Mouse (Mus musculus) forebrain, embryonic 14.5 days (tissue): ENCODE data around the gene Slc16a11. TPM values are rescaled to one million over a fixed set of nuclear protein-coding genes. Genes with fewer than 3 reads are reported as not detected.

Experiments
- ATAC-seq: fragments of 200-750 bp; cut with Nextera tagmentation; 2 replicates; pipeline ENCODE4 v1.8.0; 2017; ENCODE audit warnings: mild to moderate bottlenecking, moderate library complexity
- DNase-seq: peaks from one replicate; pipeline ENCODE4 v3.0.0-alpha.2; 2015; ENCODE audit warnings: low spot score
- H3K27ac ChIP-seq: fragments of 300-500 bp; sonication (generic); 2 replicates; pipeline ENCODE4 v1.5.1; 2014; ENCODE audit warnings: low read depth, mild to moderate bottlenecking, control low read depth, low read length, moderate library complexity
- H3K27me3 ChIP-seq: fragments of 300-500 bp; sonication (generic); replicated peaks from 2 replicates; pipeline ENCODE4 v1.6.1; 2014; ENCODE audit warnings: low read length, control low read depth, mixed read lengths; ENCODE audit not compliant: control insufficient read depth, insufficient read depth
- H3K36me3 ChIP-seq: fragments of 300-500 bp; sonication (generic); 2 replicates; pipeline ENCODE4 v1.6.1; 2014; ENCODE audit warnings: low read length, control low read depth; ENCODE audit not compliant: control insufficient read depth, insufficient read depth
- H3K4me1 ChIP-seq: fragments of 300-500 bp; sonication (generic); 2 replicates; pipeline ENCODE4 v1.6.1; 2014; ENCODE audit warnings: antibody characterized with exemption, low read length, control low read depth; ENCODE audit not compliant: control insufficient read depth, insufficient read depth
- H3K4me2 ChIP-seq: fragments of 300-500 bp; sonication (generic); 2 replicates; pipeline ENCODE4 v1.6.1; 2014; ENCODE audit warnings: mild to moderate bottlenecking, control low read depth, low read length
- H3K4me3 ChIP-seq: fragments of 300-500 bp; sonication (generic); 2 replicates; pipeline ENCODE4 v1.5.1; 2014; ENCODE audit warnings: low read depth, low read length, control low read depth
- H3K9ac ChIP-seq: fragments of 300-500 bp; sonication (generic); 2 replicates; pipeline ENCODE4 v1.6.1; 2014; ENCODE audit warnings: mild to moderate bottlenecking, low read length, control low read depth, moderate library complexity
- H3K9me3 ChIP-seq: fragments of 300-500 bp; sonication (generic); replicated peaks from 2 replicates; pipeline ENCODE4 v1.6.1; 2016; ENCODE audit warnings: low read length, control low read depth, mixed read lengths; ENCODE audit not compliant: control insufficient read depth
- WGBS: fragments of 180-500 bp; shearing (Covaris S2); extraction: QIAGEN DNeasy Blood & Tissue Kit; methylation state at CpG from one replicate; pipeline ENCODE4 v1.1.7; 2014; 5-methylcytosine and 5-hydroxymethylcytosine counted together
- polyA plus RNA-seq: library from polyadenylated mRNA; unstranded; fragments of >200 nt; fragmentation: Nextera tagmentation; extraction: Ambion mirVana; gene quantifications from 2 replicates; pipeline ENCODE4 v1.2.1, GENCODE M21; 2014

The Slc16a11 gene
- polyA plus RNA-seq, 1 experiment from 2014 or later, result 0.98 TPM

DNA sequence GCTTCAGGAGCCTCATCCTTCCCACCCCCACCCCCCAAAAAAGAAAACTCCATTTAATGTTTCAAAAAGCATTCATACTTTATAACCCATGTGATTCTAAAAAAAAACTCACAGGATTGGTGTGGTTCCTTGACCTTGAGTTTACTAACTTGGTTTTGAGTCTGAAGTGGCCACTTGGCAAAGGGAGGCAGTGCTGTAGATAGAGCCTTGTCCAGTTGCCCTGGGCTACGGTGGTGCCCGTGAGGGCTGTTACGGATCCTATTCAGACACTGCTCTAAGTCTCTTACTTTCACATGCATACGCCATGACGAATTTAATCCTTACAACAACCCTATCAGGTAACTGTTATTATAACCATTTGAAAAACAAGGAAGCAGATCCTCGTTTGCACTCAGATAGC, 580 bp upstream of the Slc16a11 start:
- H3K4me1 ChIP-seq, result peaks cover 13% of the 10 kb centered on the region
- no peak overlapping the region for H3K9ac ChIP-seq
- H3K27me3 ChIP-seq, result peaks cover 39% of the 10 kb centered on the region
- no peak overlapping the region for H3K4me3 ChIP-seq
- WGBS, result 71% methylated on average over 6 of the region's 6 CpGs
- no peak overlapping the region for H3K27ac ChIP-seq
- H3K9me3 ChIP-seq, result no peaks in the 10 kb centered on the region
- no peak overlapping the region for H3K4me2 ChIP-seq
- H3K36me3 ChIP-seq, result peaks cover 11% of the 10 kb centered on the region
- DNase-seq (no peak), ATAC-seq (no peak)

DNA sequence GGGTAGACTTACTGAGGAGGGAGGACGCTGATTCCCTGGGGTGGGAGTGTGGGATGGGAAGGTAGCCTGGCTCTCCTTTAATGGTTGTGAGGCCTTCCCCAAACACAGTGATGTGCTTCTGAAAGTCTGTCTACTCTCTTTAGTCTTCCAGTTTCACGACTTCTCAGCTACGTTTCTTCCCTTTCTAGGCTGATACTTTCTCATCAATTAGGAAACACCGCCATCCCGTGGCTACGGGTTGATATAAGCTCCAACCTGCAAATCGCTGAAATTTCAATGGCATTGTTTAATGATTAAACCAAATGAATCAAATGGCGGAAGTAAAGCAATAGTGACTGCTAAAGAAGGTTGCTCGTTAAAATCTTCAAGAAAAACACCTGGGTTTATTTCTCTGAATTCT, 344 bp downstream of the Slc16a11 start:
- Histone ChIP-seq H3K4me2 (no peak overlapping the region), H3K4me3 (no peak overlapping the region), H3K9me3 (no peaks in the 10 kb centered on the region), H3K9ac (no peak overlapping the region), H3K4me1 (peaks cover 14% of the 10 kb centered on the region), H3K27ac (no peak overlapping the region), H3K27me3 (peaks cover 39% of the 10 kb centered on the region), H3K36me3 (peaks cover 18% of the 10 kb centered on the region)
- DNase-seq (peak; percentile 85), ATAC-seq (no peak)
- WGBS, result 7% methylated on average over 9 of the region's 9 CpGs

DNA sequence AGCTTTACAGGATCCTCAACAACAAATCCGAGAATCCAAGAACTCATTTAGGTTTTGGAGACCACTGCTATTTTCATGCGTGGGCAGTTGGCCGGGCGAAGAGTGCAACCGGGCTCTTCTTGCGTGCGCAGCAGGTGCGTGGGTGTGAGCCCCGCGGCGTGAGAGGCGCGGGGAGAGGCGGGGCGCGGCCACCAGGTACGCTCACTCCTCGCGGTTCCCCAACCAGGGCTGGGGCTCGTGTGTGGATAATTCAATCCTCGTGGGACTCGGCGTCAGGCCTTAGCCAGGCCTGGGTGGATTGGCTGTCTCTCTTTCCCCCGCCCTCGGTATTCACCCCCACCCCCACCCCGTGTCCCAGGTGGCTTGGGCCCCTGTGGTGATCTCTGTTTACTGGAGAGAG, 1.2 kb downstream of the Slc16a11 start:
- H3K36me3 ChIP-seq, result peaks cover 18% of the 10 kb centered on the region
- peaks cover 18% of the 10 kb centered on the region for H3K4me1 ChIP-seq
- peak overlapping the region; percentile 52 for H3K9ac ChIP-seq
- DNase-seq (no peak), ATAC-seq (peak; percentile 32; the same call in 1 of the 2 replicates)
- H3K27me3 ChIP-seq, result peaks cover 39% of the 10 kb centered on the region
- H3K9me3 ChIP-seq, result no peaks in the 10 kb centered on the region
- 6% methylated on average over 25 of the region's 26 CpGs for whole genome bisulfite sequencing
- H3K27ac ChIP-seq, result no peak overlapping the region
- peak overlapping the region; percentile 55 for H3K4me2 ChIP-seq
- peak overlapping the region; percentile 24 for H3K4me3 ChIP-seq

DNA sequence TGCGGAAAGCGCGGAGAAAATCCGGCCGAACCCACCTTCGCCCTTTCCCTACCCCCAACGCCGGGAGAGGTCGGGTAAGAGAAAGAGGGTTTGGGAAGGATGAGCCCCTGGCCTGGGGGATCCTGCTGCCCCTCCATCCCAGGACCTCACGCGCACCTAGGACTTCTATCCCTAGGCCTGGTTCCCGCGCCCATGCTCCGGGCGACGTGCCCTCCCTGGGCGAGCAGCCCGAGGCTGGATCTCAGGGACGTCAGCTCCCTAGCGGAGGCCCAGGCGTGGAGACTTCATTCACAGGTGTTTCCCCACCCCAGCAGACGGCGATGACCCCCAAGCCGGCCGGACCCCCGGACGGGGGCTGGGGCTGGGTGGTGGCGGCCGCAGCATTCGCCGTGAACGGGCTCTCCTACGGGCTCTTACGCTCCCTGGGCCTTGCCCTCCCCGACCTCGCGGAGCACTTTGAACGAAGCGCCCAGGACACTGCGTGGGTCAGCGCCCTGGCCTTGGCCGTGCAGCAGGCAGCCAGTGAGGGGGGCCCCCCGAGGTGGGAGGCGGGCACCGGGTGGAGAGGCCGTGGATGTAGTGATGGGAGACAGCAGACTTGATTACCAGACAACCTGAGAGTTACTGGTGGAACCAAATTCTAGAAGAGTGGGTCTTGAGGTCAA, 1.8 kb downstream of the Slc16a11 start:
- Histone ChIP-seq H3K9ac (peak overlapping the region; percentile 52), H3K27me3 (peaks cover 39% of the 10 kb centered on the region), H3K4me1 (peaks cover 24% of the 10 kb centered on the region), H3K36me3 (peaks cover 18% of the 10 kb centered on the region), H3K4me2 (peak overlapping the region; percentile 55), H3K27ac (no peak overlapping the region), H3K9me3 (no peaks in the 10 kb centered on the region), H3K4me3 (peak overlapping the region; percentile 24)
- 1% methylated on average over 46 of the region's 46 CpGs for WGBS
- DNase-seq (no peak), ATAC-seq (peak; percentile 43; the same call in 1 of the 2 replicates)

DNA sequence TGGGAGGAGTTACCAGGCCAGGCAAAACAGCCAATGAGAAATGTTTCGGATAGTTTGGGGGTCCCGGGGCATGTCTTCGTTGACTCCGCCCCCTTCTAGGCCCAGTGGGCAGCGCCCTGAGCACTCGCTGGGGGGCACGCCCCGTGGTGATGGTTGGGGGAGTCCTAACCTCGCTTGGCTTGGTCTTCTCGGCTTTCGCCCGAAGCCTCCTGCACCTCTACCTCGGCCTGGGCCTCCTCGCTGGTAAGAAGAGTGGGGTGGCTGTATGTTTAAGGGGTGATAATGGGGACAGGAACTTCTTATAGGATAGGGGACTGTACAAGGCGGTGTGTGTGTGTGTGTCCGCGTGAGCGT, 2.3 kb downstream of the Slc16a11 start:
- DNase-seq (no peak), ATAC-seq (no peak)
- WGBS, result 2% methylated on average over 18 of the region's 18 CpGs
- Histone ChIP-seq H3K4me1 (peaks cover 28% of the 10 kb centered on the region), H3K9ac (no peak overlapping the region), H3K36me3 (peaks cover 18% of the 10 kb centered on the region), H3K9me3 (no peaks in the 10 kb centered on the region), H3K27me3 (peaks cover 39% of the 10 kb centered on the region), H3K27ac (no peak overlapping the region), H3K4me3 (no peak overlapping the region), H3K4me2 (no peak overlapping the region; the same call in 1 of the 2 replicates)

DNA sequence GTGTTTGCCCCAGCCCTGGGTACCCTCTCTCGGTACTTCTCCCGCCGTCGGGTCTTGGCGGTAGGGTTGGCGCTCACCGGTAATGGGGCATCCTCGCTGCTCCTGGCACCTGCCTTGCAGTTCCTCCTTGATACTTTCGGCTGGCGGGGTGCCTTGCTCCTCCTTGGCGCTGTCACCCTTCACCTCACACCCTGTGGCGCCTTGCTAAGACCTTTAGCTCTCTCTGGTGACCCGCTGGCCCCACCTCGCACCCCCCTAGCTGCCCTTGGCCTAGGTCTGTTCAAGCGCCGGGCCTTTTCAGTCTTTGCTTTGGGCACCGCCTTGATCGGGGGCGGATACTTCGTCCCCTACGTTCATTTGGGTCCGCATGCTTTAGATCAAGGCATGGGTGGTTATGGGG, 2.7 kb downstream of the Slc16a11 start:
- Histone ChIP-seq H3K9ac (peak overlapping the region; percentile 17; the same call in 1 of the 2 replicates), H3K27me3 (peaks cover 39% of the 10 kb centered on the region), H3K4me2 (no peak overlapping the region), H3K36me3 (peaks cover 18% of the 10 kb centered on the region), H3K27ac (no peak overlapping the region), H3K4me3 (no peak overlapping the region), H3K4me1 (peaks cover 28% of the 10 kb centered on the region), H3K9me3 (no peaks in the 10 kb centered on the region)
- 11% methylated on average over 22 of the region's 22 CpGs for WGBS
- ATAC-seq (no peak), DNase-seq (no peak)

DNA sequence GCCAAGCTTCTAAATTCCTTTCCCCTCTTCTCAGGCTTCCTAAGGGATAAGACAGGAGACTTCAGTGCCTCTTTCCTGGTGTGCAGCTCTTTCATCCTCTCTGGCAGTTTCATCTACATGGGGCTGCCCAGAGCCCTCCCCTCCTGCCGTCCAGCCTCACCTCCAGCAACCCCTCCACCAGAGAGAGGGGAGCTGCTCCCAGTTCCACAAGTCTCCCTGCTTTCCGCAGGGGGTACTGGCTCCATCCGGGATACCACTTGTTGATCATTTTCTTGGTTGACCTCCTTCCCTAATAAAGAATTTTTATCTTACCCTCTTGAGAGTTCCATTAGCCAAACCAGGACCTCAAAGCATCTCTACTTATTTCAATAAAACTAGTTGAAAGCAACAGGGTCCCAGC, 3.6 kb downstream of the Slc16a11 start:
- no peak overlapping the region for H3K4me3 ChIP-seq
- H3K9me3 ChIP-seq, result no peaks in the 10 kb centered on the region
- peaks cover 18% of the 10 kb centered on the region for H3K36me3 ChIP-seq
- H3K27ac ChIP-seq, result no peak overlapping the region
- peaks cover 39% of the 10 kb centered on the region for H3K27me3 ChIP-seq
- H3K9ac ChIP-seq, result no peak overlapping the region
- peaks cover 28% of the 10 kb centered on the region for H3K4me1 ChIP-seq
- no peak overlapping the region for H3K4me2 ChIP-seq
- ATAC-seq (no peak), DNase-seq (no peak)
- WGBS, result 54% methylated on average over 3 of the region's 3 CpGs

DNA sequence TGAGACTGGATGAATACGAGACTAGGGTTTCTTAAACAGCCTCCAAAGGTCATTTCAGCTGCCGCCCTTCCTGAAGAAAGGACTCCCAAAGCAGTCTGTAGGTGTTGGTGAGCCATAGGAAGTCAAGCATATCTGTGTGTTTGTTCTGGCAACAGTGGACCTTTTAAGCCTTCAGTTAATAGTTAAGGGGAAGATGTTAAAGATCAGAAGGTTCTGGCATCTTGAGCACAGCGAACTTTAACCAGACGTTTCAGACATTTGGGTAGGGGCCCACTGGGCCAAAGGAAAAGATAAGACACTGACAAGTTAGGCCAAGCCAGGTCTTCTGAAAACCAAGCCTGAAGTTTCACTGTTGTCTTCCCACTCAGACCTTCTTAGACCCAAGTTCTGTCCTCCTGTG, 5.5 kb downstream of the Slc16a11 start:
- H3K4me3 ChIP-seq, result no peak overlapping the region
- H3K4me2 ChIP-seq, result no peak overlapping the region
- DNase-seq, result no peak
- H3K36me3 ChIP-seq, result peaks cover 18% of the 10 kb centered on the region
- peaks cover 34% of the 10 kb centered on the region for H3K27me3 ChIP-seq
- ATAC-seq, result no peak
- no peak overlapping the region for H3K9ac ChIP-seq
- 93% methylated on average over 4 of the region's 4 CpGs for WGBS
- no peaks in the 10 kb centered on the region for H3K9me3 ChIP-seq
- no peak overlapping the region for H3K27ac ChIP-seq
- H3K4me1 ChIP-seq, result peaks cover 33% of the 10 kb centered on the region

DNA sequence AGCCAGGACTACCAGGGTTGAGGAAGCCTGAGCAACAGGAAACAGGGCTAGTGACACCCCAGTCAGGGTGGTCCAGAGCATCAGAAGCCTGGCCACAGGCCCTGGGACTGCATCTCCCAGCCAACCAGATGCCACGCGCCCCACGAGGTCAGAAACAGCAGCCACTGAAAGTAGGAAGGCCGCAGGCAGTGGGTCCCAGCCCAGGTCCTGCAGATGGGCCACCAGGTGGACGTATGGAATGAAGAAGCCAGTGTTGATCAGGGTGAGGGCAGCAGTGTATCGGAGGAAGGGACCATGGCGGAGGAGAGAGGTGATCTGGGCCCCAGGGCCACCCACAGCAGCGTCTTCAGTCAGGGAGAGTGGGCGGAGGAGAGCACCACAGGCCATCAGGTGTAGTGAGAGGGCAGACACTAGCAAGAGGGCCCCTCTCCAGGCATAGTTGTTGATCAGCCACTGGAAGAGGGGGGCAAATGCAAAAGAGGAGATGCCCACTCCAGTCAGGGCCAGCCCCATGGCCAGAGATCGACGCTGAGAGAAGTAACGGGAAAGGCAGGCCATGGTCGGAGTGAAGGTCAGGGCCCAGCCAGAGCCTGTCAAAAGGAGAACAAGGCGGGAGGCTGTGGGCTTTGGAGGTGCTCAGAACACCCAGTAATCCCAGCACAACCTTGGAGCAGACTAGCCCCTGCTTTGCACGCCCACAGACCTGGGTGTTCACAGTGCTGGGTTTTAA, 6.4 kb downstream of the Slc16a11 start:
- ATAC-seq (no peak), DNase-seq (no peak)
- H3K4me1 ChIP-seq, result peaks cover 27% of the 10 kb centered on the region
- no peaks in the 10 kb centered on the region for H3K9me3 ChIP-seq
- peak overlapping the region; percentile 68 for H3K4me2 ChIP-seq
- no peak overlapping the region for H3K27ac ChIP-seq
- H3K4me3 ChIP-seq, result 0 out of 2 replicates have a peak overlapping the region, but pooled peaks have one; percentile 42
- H3K36me3 ChIP-seq, result peaks cover 18% of the 10 kb centered on the region
- H3K9ac ChIP-seq, result peak overlapping the region; percentile 29; the same call in 1 of the 2 replicates
- peaks cover 26% of the 10 kb centered on the region for H3K27me3 ChIP-seq
- 90% methylated on average over 15 of the region's 15 CpGs for WGBS
